9 mouse cellular contexts compared by ENCODE assay signal in genomic region chr19:5724549-5724941, GRCm38 (mm10). TPM values are rescaled to one million over a fixed set of nuclear protein-coding genes. Genes with fewer than 3 reads are reported as not detected.
DNase-seq lines count a peak whose midpoint lies in the region; ATAC-seq and TF ChIP-seq lines count a peak whose summit lies in the region.
"Had no signal": no experiment of that assay in that cellular context is flagged by ENCODE, and none has a peak within 500 bp of the region (broad histone marks: within the 10 kb centered on the region; RNA-seq: fewer than 3 reads in every experiment).

No protein-coding gene starts in this region.

- TF ChIP-seq POLR2A in liver, adult 2 months (IDR thresholded peaks at IDR 0.05; ENCODE audit: extremely low read depth, insufficient read depth, low read length): no peak

- H3K27ac ChIP-seq in forebrain, postnatal 0 days (ENCODE audit: low read depth, low read length): no peak overlapping the region
- H3K27ac ChIP-seq in hindbrain, embryonic 13.5 days: no peak overlapping the region
- H3K27ac ChIP-seq in liver, adult 2 months (replicated peaks; ENCODE audit: insufficient read depth, low read depth, low read length): peak overlapping the region; percentile 77

- TF ChIP-seq CTCF in forebrain, postnatal 0 days (IDR thresholded peaks at IDR 0.05; ENCODE audit: low read depth): no peak
- TF ChIP-seq CTCF in liver, adult 2 months (IDR thresholded peaks at IDR 0.05; ENCODE audit: low read depth, low read length): no peak

- H3K27me3 ChIP-seq in forebrain, postnatal 0 days (ENCODE audit: insufficient read depth, low read length): no peaks in the 10 kb centered on the region
- H3K27me3 ChIP-seq in hindbrain, embryonic 13.5 days: no peaks in the 10 kb centered on the region
- H3K27me3 ChIP-seq in liver, adult 2 months (ENCODE audit: control insufficient read depth, insufficient read depth, low read length): no peaks in the 10 kb centered on the region

- WGBS in forebrain, postnatal 0 days: 81% methylated on average over 7 of the region's 7 CpGs
- WGBS in hindbrain, embryonic 13.5 days: 67% methylated on average over 7 of the region's 7 CpGs
- 25% methylated on average over 7 of the region's 7 CpGs for WGBS in liver, adult 2 months

- 0 out of 2 replicates have a peak overlapping the region, but pooled peaks have one; percentile 99 for H3K4me2 ChIP-seq in forebrain, postnatal 0 days (ENCODE audit: low read depth)
- peak overlapping the region; percentile 99 for H3K4me2 ChIP-seq in hindbrain, embryonic 13.5 days

- no peak for ATAC-seq in forebrain, postnatal 0 days
- no peak for ATAC-seq in hindbrain, embryonic 13.5 days (ENCODE audit: low FRiP score)
- no peak for ATAC-seq in frontal cortex, adult (ENCODE audit: low TSS enrichment)
- no peak for ATAC-seq in activated CD4-positive, CD25-positive, alpha-beta regulatory T cell, adult 4 months

- H3K36me3 ChIP-seq in forebrain, postnatal 0 days (ENCODE audit: insufficient read depth): peaks cover 44% of the 10 kb centered on the region
- H3K36me3 ChIP-seq in hindbrain, embryonic 13.5 days: peaks cover 61% of the 10 kb centered on the region
- H3K36me3 ChIP-seq in liver, adult 2 months (ENCODE audit: control insufficient read depth, insufficient read depth, low read length): peaks cover 2% of the 10 kb centered on the region; the same call in 1 of the 2 replicates

- peaks cover 20% of the 10 kb centered on the region for H3K4me1 ChIP-seq in forebrain, postnatal 0 days (ENCODE audit: insufficient read depth)
- peaks cover 46% of the 10 kb centered on the region for H3K4me1 ChIP-seq in hindbrain, embryonic 13.5 days (replicated peaks)
- H3K4me1 ChIP-seq in liver, adult 2 months (ENCODE audit: control insufficient read depth, insufficient read depth, low read length): peaks cover 14% of the 10 kb centered on the region

- no peak overlapping the region for H3K9ac ChIP-seq in forebrain, postnatal 0 days
- peak overlapping the region; percentile 100 for H3K9ac ChIP-seq in hindbrain, embryonic 13.5 days
- peak overlapping the region; percentile 3 for H3K9ac ChIP-seq in liver, adult 2 months (ENCODE audit: low read depth, low read length)

- no peaks in the 10 kb centered on the region; the same call in 1 of the 2 replicates for H3K79me2 ChIP-seq in liver, adult 2 months (ENCODE audit: control insufficient read depth, insufficient read depth, low read length)

- H3K9me3 ChIP-seq in forebrain, postnatal 0 days (ENCODE audit: low read length): no peaks in the 10 kb centered on the region
- no peaks in the 10 kb centered on the region for H3K9me3 ChIP-seq in hindbrain, embryonic 13.5 days

- no peak overlapping the region for H3K4me3 ChIP-seq in forebrain, postnatal 0 days (ENCODE audit: low read depth, low read length)
- peak overlapping the region; percentile 96; the same call in 1 of the 2 replicates for H3K4me3 ChIP-seq in hindbrain, embryonic 13.5 days
- peak overlapping the region; percentile 67; the same call in 1 of the 2 replicates for H3K4me3 ChIP-seq in liver, adult 2 months (ENCODE audit: insufficient read depth, low read depth, low read length)

- DNase-seq in 416B (ENCODE audit: low read depth): peak; percentile 99
- peak; percentile 81 for DNase-seq in NIH3T3 (ENCODE audit: low read depth)
- DNase-seq in forebrain, postnatal 0 days: no peak
- peak; percentile 83 for DNase-seq in liver, adult 2 months (ENCODE audit: extremely low read depth, low read depth, low spot score)
- DNase-seq in natural killer cell, adult 2 months (ENCODE audit: low spot score in 2 of 2): peak; percentile 68 to 80

RNA-seq across cellular contexts. Expression of gene Ehbp1l1, which starts 1.6 kb away (rescaled TPM):
- 28.5 and 33.2 TPM in 2 replicates for total RNA-seq in forebrain, postnatal 0 days (2014; rRNA removed)
- polyA plus RNA-seq in forebrain, postnatal 0 days (2015; fragmentation: Nextera tagmentation; extraction: Ambion mirVana): 41.3 and 53.0 TPM in 2 replicates
- 6.7 and 10.1 TPM in 2 replicates for polyA plus RNA-seq in hindbrain, embryonic 13.5 days (2015; fragmentation: Nextera tagmentation; extraction: Ambion mirVana)
- 5.1 and 5.8 TPM in 2 replicates for total RNA-seq in liver, adult 2 months (2014; rRNA removed)
- polyA plus RNA-seq in liver, adult 2 months (2012; rRNA removed): 5.3 and 8.3 TPM in 2 replicates
- polyA plus RNA-seq in activated CD4-positive, CD25-positive, alpha-beta regulatory T cell, adult 4 months (2017; shearing (Covaris generic)): 10 to 100 TPM; 16.5 to 26.4 TPM

RNA-seq across cellular contexts. Expression of gene Fam89b, which starts 4.9 kb away (rescaled TPM):
- total RNA-seq in forebrain, postnatal 0 days (2014; rRNA removed): 169 and 172 TPM in 2 replicates
- polyA plus RNA-seq in forebrain, postnatal 0 days (2015; fragmentation: Nextera tagmentation; extraction: Ambion mirVana): 165 and 200 TPM in 2 replicates
- polyA plus RNA-seq in hindbrain, embryonic 13.5 days (2015; fragmentation: Nextera tagmentation; extraction: Ambion mirVana): 184 and 187 TPM in 2 replicates
- 6.8 and 9.9 TPM in 2 replicates for total RNA-seq in liver, adult 2 months (2014; rRNA removed)
- 51.7 and 56.6 TPM in 2 replicates for polyA plus RNA-seq in liver, adult 2 months (2012; rRNA removed)
- polyA plus RNA-seq in activated CD4-positive, CD25-positive, alpha-beta regulatory T cell, adult 4 months (2017; shearing (Covaris generic)): 10 to 100 TPM; 20.1 to 44.7 TPM

RNA-seq across cellular contexts. Expression of gene Ltbp3, which starts 16.2 kb away (rescaled TPM):
- total RNA-seq in forebrain, postnatal 0 days (2014; rRNA removed): 21.3 and 22.7 TPM in 2 replicates
- 5.9 and 12.4 TPM in 2 replicates for polyA plus RNA-seq in forebrain, postnatal 0 days (2015; fragmentation: Nextera tagmentation; extraction: Ambion mirVana)
- 10.6 and 11.2 TPM in 2 replicates for polyA plus RNA-seq in hindbrain, embryonic 13.5 days (2015; fragmentation: Nextera tagmentation; extraction: Ambion mirVana)
- 1.2 and 2.1 TPM in 2 replicates for total RNA-seq in liver, adult 2 months (2014; rRNA removed)
- polyA plus RNA-seq in liver, adult 2 months (2012; rRNA removed): 3.4 and 3.6 TPM in 2 replicates
- polyA plus RNA-seq in activated CD4-positive, CD25-positive, alpha-beta regulatory T cell, adult 4 months (2017; shearing (Covaris generic)): not detected

RNA-seq across cellular contexts. Expression of gene Kcnk7, which starts 20.4 kb away (rescaled TPM):
- not detected in 2 replicates for total RNA-seq in forebrain, postnatal 0 days (2014; rRNA removed)
- polyA plus RNA-seq in forebrain, postnatal 0 days (2015; fragmentation: Nextera tagmentation; extraction: Ambion mirVana): 0.17 TPM in 1 of 2 replicates, not detected in the other
- 0.44 and 0.63 TPM in 2 replicates for polyA plus RNA-seq in hindbrain, embryonic 13.5 days (2015; fragmentation: Nextera tagmentation; extraction: Ambion mirVana)
- not detected in 2 replicates for total RNA-seq in liver, adult 2 months (2014; rRNA removed)
- 0.09 TPM in 1 of 2 replicates, not detected in the other for polyA plus RNA-seq in liver, adult 2 months (2012; rRNA removed)
- polyA plus RNA-seq in activated CD4-positive, CD25-positive, alpha-beta regulatory T cell, adult 4 months (2017; shearing (Covaris generic)): 1 to 10 TPM; 1.5 to 2.8 TPM
- total RNA-seq: gastrocnemius, postnatal 4 days had no signal

RNA-seq across cellular contexts. Expression of gene Pcnx3, which starts 35.8 kb away (rescaled TPM):
- total RNA-seq in forebrain, postnatal 0 days (2014; rRNA removed): 57.4 and 67.1 TPM in 2 replicates
- polyA plus RNA-seq in forebrain, postnatal 0 days (2015; fragmentation: Nextera tagmentation; extraction: Ambion mirVana): 10.2 and 17.2 TPM in 2 replicates
- polyA plus RNA-seq in hindbrain, embryonic 13.5 days (2015; fragmentation: Nextera tagmentation; extraction: Ambion mirVana): 21.3 and 24.4 TPM in 2 replicates
- total RNA-seq in liver, adult 2 months (2014; rRNA removed): 7.6 and 14.0 TPM in 2 replicates
- polyA plus RNA-seq in liver, adult 2 months (2012; rRNA removed): 44.8 and 63.8 TPM in 2 replicates
- 10 to 100 TPM; 20.6 to 21.7 TPM for polyA plus RNA-seq in activated CD4-positive, CD25-positive, alpha-beta regulatory T cell, adult 4 months (2017; shearing (Covaris generic))
